Mouse (Mus musculus) spleen, postnatal 14 days (tissue): ENCODE results near the gene Gm21190.
"Not testable (repeated sequence)": the region's sequence is repeated elsewhere in the genome, so short reads cannot be mapped to it uniquely, and the experiment has no call there.

Experiments used
- DNase-seq, 2 experiments: peaks; one replicate each; pipeline ENCODE4 v3.0.0; 2021 to 2022; ENCODE audit warnings: low spot score in 2 of 2

Gm21190 gene

DNA sequence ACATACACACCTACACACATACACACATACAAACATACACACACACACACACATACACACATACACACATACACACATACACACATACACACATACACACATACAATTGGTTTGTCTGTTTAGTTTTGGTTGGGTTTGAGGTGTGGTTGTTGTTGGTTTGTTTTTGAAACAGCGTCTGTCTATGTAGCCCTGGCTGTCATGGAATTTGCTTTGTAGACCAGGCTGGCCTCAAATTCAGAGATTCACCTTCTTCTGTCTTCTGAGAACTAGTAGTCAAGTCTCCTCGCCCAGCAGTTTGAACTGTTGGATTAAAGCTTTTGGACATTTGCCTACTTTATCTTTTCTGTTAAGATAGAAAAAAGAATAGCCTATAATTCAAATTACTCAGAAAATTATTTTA, 38.1 kb downstream of the Gm21190 start:
- not testable (repeated sequence) for DNase-seq

DNA sequence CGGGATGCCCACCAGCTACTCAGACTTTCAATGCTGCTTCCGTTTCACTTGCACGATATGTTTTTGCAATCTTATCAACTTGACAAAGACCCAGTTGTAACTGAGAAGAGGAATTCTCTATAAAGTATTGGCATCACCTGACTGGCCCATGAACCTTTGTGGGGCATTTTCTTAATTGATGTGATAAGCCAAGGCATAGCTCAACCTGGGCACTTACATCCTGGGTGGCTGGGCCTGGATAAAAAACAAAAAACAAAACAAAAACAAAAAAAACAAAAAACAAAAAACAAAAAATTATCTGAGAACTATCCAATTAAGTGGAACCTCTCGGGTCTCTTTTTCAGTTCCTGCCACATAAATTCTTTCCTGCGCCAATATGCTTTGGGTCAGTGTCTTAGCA, 40.3 kb downstream of the Gm21190 start:
- no peak for DNase-seq

DNA sequence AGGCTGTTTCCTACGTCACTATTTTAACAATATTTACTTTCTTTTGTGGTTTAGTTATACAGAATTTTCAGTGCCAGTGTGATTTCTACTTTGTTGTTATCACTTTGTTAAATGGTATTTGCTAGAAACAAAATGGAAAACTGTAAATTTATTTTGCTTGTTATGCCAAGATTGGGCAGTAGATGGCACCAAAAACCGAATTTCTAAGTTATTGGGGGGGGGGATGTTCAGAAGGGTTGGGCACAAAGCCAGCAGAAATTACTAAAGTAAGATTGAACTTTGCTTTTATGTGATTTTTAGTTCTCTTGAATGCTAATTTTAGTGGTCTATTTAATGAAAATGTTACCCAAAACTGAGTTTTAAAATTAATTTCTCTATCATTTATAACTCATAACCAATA, 44.4 kb downstream of the Gm21190 start:
- DNase-seq, result not testable (repeated sequence)

DNA sequence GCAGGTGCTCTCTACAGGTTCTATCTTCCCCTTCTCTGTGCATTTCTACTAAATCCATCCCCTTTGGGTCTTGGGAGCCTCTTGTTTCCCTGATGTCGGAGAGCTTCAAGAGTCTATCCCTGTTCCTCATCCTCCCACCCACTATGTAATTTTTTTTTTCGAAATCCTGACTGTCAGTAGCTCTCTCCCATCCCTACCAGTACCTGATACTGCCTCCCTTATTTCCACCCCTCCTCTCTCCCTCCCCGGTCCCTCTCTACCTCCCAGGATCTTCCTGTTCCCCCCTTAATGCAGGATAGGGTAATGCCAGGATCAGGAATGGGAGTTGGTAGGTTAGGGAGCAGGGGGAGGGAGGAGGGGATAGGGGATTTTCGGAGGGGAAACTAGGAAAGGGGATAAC, 45.4 kb downstream of the Gm21190 start:
- DNase-seq, result not testable (repeated sequence)

DNA sequence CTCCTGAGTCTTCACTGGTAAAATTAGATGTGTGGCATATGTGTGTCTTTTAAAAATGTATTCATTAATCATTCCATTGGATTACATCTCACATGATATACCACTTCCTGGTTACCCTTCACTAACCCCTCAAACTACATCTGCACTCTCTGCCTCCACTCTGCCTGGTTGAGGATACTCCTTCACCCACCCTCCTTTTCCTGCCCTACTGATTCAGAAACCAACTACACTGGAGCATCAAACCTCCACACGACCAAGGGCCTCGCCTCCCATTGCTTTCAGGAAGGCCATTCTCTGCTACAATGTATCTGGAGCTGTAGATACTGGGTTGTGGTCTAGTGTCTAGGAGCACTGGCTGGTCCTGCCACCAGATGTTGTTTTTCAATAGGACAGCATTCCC, 46.2 kb downstream of the Gm21190 start:
- not testable (repeated sequence) for DNase-seq

DNA sequence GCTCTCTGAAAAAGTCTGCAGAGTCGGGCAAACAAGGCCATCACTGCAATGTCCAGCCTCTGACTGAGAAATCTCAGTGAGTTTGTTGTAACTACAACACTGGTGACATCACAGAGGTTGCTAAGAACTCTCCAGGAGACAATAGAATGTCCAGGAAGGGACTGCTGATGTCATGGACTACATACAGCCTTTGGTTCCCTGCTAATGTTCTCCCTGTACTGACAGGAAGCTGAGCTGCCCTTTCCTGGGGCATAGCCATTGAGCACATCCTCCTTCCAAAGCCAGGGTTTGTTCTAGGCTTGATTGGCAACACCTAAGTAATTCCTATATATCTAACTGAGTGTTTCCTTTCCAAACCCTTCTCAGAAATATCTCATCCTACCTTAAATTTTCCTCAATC, 52.6 kb downstream of the Gm21190 start, which contains the start of gene Gm21149:
Gm21149 (minus strand) TSS at position 101 of the 400 bp plus-strand sequence.
- DNase-seq, result not testable (repeated sequence)
